Mouse (Mus musculus) erythroblast, embryonic 14.5 days (primary cell): ENCODE results near the gene Tmem161a. TPM values are rescaled to one million over a fixed set of nuclear protein-coding genes. Genes with fewer than 3 reads are reported as not detected.

Source experiments
- H3K27me3 ChIP-seq: 2 replicates; pipeline ENCODE4 v1.6.1; 2012; ENCODE audit warnings: inconsistent platforms; ENCODE audit not compliant: control insufficient read depth
- H3K36me3 ChIP-seq: 2 replicates; pipeline ENCODE4 v1.6.1; 2012; ENCODE audit warnings: mild to moderate bottlenecking, inconsistent platforms; ENCODE audit not compliant: control insufficient read depth
- H3K4me1 ChIP-seq: 2 replicates; pipeline ENCODE4 v1.6.1; 2012; ENCODE audit warnings: inconsistent platforms; ENCODE audit not compliant: control insufficient read depth
- H3K4me3 ChIP-seq: replicated peaks from 2 replicates; pipeline ENCODE3; 2012; ENCODE audit warnings: moderate library complexity, mild to moderate bottlenecking, inconsistent platforms
- H3K9me3 ChIP-seq: 2 replicates; pipeline ENCODE4 v1.6.1; 2012; ENCODE audit warnings: low read length, inconsistent platforms, mixed read lengths; ENCODE audit not compliant: control insufficient read depth
- GATA1 ChIP-seq: IDR thresholded peaks from 2 replicates; pipeline ENCODE4 v1.6.1; 2012; ENCODE audit warnings: low read length, inconsistent platforms, mixed read lengths
- TAL1 ChIP-seq: IDR thresholded peaks from 3 replicates; pipeline ENCODE4 v1.6.1; 2012; ENCODE audit warnings: low read length, inconsistent platforms, mixed read lengths
- polyA plus RNA-seq: library from polyadenylated mRNA; stranded (reverse); fragments of >175 nt; gene quantifications from 2 replicates; pipeline ENCODE4 v1.2.3, GENCODE M21; 2012

The Tmem161a gene
- polyA plus RNA-seq, 1 experiment: 11.2 TPM

GRCm38 (mm10) chr8:70222041-70222440 lies 49.9 kb downstream of the Tmem161a start:
- Histone ChIP-seq H3K4me3 (no peak overlapping the region), H3K27me3 (no peaks in the 10 kb centered on the region), H3K4me1 (peaks cover 2% of the 10 kb centered on the region), H3K9me3 (no peaks in the 10 kb centered on the region), H3K36me3 (peaks cover 58% of the 10 kb centered on the region)
- TF ChIP-seq TAL1 (no peak), GATA1 (no peak)

- peaks cover 71% of the 10 kb centered on the region for H3K36me3 ChIP-seq
- peaks cover 2% of the 10 kb centered on the region for H3K4me1 ChIP-seq
- no peaks in the 10 kb centered on the region for H3K9me3 ChIP-seq
- no peak for TF ChIP-seq GATA1
- no peak for TF ChIP-seq TAL1
- no peak overlapping the region for H3K4me3 ChIP-seq
- no peaks in the 10 kb centered on the region for H3K27me3 ChIP-seq
These were observed 51.2 kb downstream of the Tmem161a start for GRCm38 (mm10) chr8:70223341-70223740.

DNA sequence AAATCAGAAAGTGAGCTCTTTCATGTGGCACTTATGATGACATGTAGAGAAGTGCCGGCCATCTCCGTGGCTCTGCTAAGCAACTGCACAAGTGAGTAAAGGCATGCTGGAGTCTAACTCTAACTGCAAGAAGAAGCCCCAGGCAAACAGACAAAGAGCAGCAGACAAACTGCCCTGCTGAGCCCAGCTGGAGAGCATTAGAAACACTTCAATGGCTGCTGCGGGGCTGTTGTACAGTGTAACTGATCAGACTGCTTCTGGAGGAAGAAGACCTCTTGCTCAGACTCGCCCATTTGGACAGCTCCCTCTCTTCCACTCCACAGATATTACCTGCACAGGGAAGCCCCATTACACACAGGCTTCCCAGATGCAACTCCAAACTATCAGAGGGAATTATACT lies 55.8 kb downstream of the Tmem161a start:
- TF ChIP-seq GATA1 (no peak), TAL1 (no peak)
- no peak overlapping the region for H3K4me3 ChIP-seq
- peaks cover 10% of the 10 kb centered on the region for H3K4me1 ChIP-seq
- H3K36me3 ChIP-seq: peaks cover 76% of the 10 kb centered on the region
- no peaks in the 10 kb centered on the region for H3K27me3 ChIP-seq
- no peaks in the 10 kb centered on the region for H3K9me3 ChIP-seq

- H3K4me1 ChIP-seq: peaks cover 30% of the 10 kb centered on the region
- TF ChIP-seq TAL1: no peak
- no peak for TF ChIP-seq GATA1
- H3K36me3 ChIP-seq: peaks cover 48% of the 10 kb centered on the region
- no peaks in the 10 kb centered on the region for H3K9me3 ChIP-seq
- no peak overlapping the region for H3K4me3 ChIP-seq
- no peaks in the 10 kb centered on the region for H3K27me3 ChIP-seq
These were observed 58.7 kb downstream of the Tmem161a start for GRCm38 (mm10) chr8:70230837-70231236.

Other genes with a start within 250 kb of the Tmem161a start
- 5.9 and 8.1 TPM in 2 replicates for gene Gatad2a, start 176.0 kb upstream of the Tmem161a start, polyA plus RNA-seq
- gene Mau2, start 129.6 kb upstream of the Tmem161a start, polyA plus RNA-seq: 1.5 TPM in 2 replicates
- gene Sugp1, start 129.5 kb upstream of the Tmem161a start, polyA plus RNA-seq: 4.0 TPM in 2 replicates
- 0.03 TPM in 1 of 2 replicates, not detected in the other for gene Tm6sf2, start 99.4 kb upstream of the Tmem161a start, polyA plus RNA-seq
- not detected in 2 replicates for gene Hapln4, start 88.9 kb upstream of the Tmem161a start, polyA plus RNA-seq
- not detected in 2 replicates for gene Ncan, start 51.5 kb upstream of the Tmem161a start, polyA plus RNA-seq
- 0.21 and 0.41 TPM in 2 replicates for gene Nr2c2ap, start 41.0 kb upstream of the Tmem161a start, polyA plus RNA-seq
- 1.8 and 2.5 TPM in 2 replicates for gene Rfxank, start 33.2 kb upstream of the Tmem161a start, polyA plus RNA-seq
- 2.9 and 4.0 TPM in 2 replicates for gene Borcs8, start 32.9 kb upstream of the Tmem161a start, polyA plus RNA-seq
- 0.14 and 0.29 TPM in 2 replicates for gene Mef2b, start 32.6 kb upstream of the Tmem161a start, polyA plus RNA-seq
- 2.6 and 2.9 TPM in 2 replicates for gene Slc25a42, start 39.9 kb downstream of the Tmem161a start, polyA plus RNA-seq
- 1.5 and 2.7 TPM in 2 replicates for gene Sugp2, start 61.9 kb downstream of the Tmem161a start, polyA plus RNA-seq
- 1.6 and 2.2 TPM in 2 replicates for gene Armc6, start 62.1 kb downstream of the Tmem161a start, polyA plus RNA-seq
- 0.24 and 0.26 TPM in 2 replicates for gene Homer3, start 110.5 kb downstream of the Tmem161a start, polyA plus RNA-seq
- 2.8 and 3.8 TPM in 2 replicates for gene Ddx49, start 130.1 kb downstream of the Tmem161a start, polyA plus RNA-seq
- gene Cope, start 130.2 kb downstream of the Tmem161a start, polyA plus RNA-seq: 32.6 and 34.2 TPM in 2 replicates
- gene Cers1, start 143.4 kb downstream of the Tmem161a start, polyA plus RNA-seq: 0.06 TPM in 1 of 2 replicates, not detected in the other
- 0.10 and 0.13 TPM in 2 replicates for gene Gdf1, start 157.5 kb downstream of the Tmem161a start, polyA plus RNA-seq
- 18.7 and 18.9 TPM in 2 replicates for gene Upf1, start 180.9 kb downstream of the Tmem161a start, polyA plus RNA-seq
- not detected in 2 replicates for gene Comp, start 201.2 kb downstream of the Tmem161a start, polyA plus RNA-seq